Mouse (Mus musculus) liver, postnatal 0 days (tissue): Measurements from ENCODE around the gene Vwa8.

Experiments used
- CTCF ChIP-seq: sonication (generic); IDR thresholded peaks from 2 replicates; pipeline ENCODE4 v1.5.1; 2016; ENCODE audit warnings: antibody characterized with exemption, low read depth
- EP300 ChIP-seq: IDR thresholded peaks from 2 replicates; pipeline ENCODE4 v1.6.1; 2016; ENCODE audit warnings: antibody characterized with exemption, low read depth, mild to moderate bottlenecking

GRCm38 (mm10) chr14:79159451-79159850, 310.6 kb downstream of the Vwa8 start:
- no peak for TF ChIP-seq EP300
- TF ChIP-seq CTCF = no peak
